Comparison of ENCODE assay signal across 9 mouse cellular contexts in the genomic region with DNA sequence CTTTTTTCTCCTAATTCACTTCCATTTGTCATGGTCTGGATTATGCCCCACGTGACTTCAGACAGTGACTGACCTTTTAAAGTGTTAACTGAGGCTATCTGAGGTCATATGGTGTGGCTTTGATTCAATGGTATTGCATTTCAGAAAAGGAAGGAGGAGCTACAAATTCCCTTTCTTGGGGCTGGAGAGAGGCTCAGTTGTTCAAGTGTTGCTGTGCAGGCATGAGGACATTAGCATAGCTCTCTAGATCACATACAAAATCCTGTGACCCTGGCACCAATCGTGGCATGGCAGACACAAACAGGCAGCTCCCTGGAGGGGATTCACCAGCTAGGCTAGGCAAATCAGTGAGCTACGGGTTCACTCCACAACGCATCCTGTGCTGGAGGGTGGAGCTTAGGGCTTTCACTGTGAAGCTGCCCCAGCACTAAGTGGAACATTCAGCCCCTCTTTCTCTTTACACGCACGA.
DNase-seq lines count a peak whose midpoint lies in the region; ATAC-seq and TF ChIP-seq lines count a peak whose summit lies in the region.
"Had no signal": no experiment of that assay in that cellular context is flagged by ENCODE, and none has a peak within 500 bp of the region (broad histone marks: within the 10 kb centered on the region; RNA-seq: fewer than 3 reads in every experiment).

No protein-coding gene starts in this region.

- no peak for TF ChIP-seq RAD21 in CH12.LX (IDR thresholded peaks at IDR 0.05; ENCODE audit: low read depth, low read length)

- H3K27ac ChIP-seq in CH12.LX (ENCODE audit: insufficient read depth, low read depth) = peak overlapping the region; percentile 69
- no peak overlapping the region for H3K27ac ChIP-seq in heart, embryonic 15.5 days
- H3K27ac ChIP-seq in midbrain, embryonic 10.5 days (replicated peaks) = peak overlapping the region; percentile 77

- WGBS in heart, embryonic 15.5 days = 5% methylated on average over 6 of the region's 6 CpGs
- WGBS in midbrain, embryonic 10.5 days = 3% methylated on average over 6 of the region's 6 CpGs

- 0 out of 2 replicates have a peak, but pooled peaks have one; percentile 34 for TF ChIP-seq POLR2A in CH12.LX (IDR thresholded peaks at IDR 0.05; ENCODE audit: low read depth, low read length)

- no peaks in the 10 kb centered on the region for H3K27me3 ChIP-seq in CH12.LX (replicated peaks)
- H3K27me3 ChIP-seq in heart, embryonic 15.5 days = no peaks in the 10 kb centered on the region
- no peaks in the 10 kb centered on the region for H3K27me3 ChIP-seq in midbrain, embryonic 10.5 days (ENCODE audit: low read depth, poor library complexity, severe bottlenecking)

- in situ Hi-C loops in CH12.LX (cut with MboI; ENCODE audit: low pct_ligation_motif_present, low pct_unique_long_range_greater_than_20kb, low sequenced_read_pairs) = no loop called here

- H3K79me2 ChIP-seq in CH12.LX (replicated peaks; ENCODE audit: control insufficient read depth, extremely low read depth, insufficient read depth, poor library complexity, severe bottlenecking) = no peaks in the 10 kb centered on the region; the same call in 1 of the 2 replicates

- dilution Hi-C loops in CH12.LX (cut with MboI; ENCODE audit: extremely low pct_ligation_motif_present, extremely low pct_unique_long_range_greater_than_20kb, low sequenced_read_pairs) = no loop called here

- H3K4me2 ChIP-seq in CH12.LX (ENCODE audit: insufficient read depth, low read depth, poor library complexity, severe bottlenecking) = peak overlapping the region; percentile 95
- H3K4me2 ChIP-seq in heart, embryonic 15.5 days = peak overlapping the region; percentile 17; the same call in 1 of the 2 replicates

- peak; percentile 10 for DNase-seq in gastrocnemius, postnatal 14 days
- DNase-seq in gastrocnemius, postnatal 25 days = no peak
- DNase-seq in CH12.LX (ENCODE audit: extremely low read depth) = peak; percentile 94
- DNase-seq in midbrain, embryonic 10.5 days (ENCODE audit: low spot score) = peak; percentile 45
- no peak for DNase-seq in urinary bladder, postnatal 10 days (ENCODE audit: low spot score)
- DNase-seq in left cerebral cortex, postnatal 25 days (ENCODE audit: low spot score in 2 of 2) = no peak
- DNase-seq in right cerebral cortex, postnatal 14 days = no peak

- no peak for TF ChIP-seq CTCF in CH12.LX (conservative IDR thresholded peaks at IDR 0.05 in 1 of 2, IDR thresholded peaks at IDR 0.05 in 1 of 2; ENCODE audit: low read depth in 2 of 2, low read length in 2 of 2)

- peaks cover 8 to 37% of the 10 kb centered on the region in 2 experiments; a peak in 3 of 4 replicates for H3K4me1 ChIP-seq in CH12.LX (ENCODE audit: control insufficient read depth in 1 of 2, insufficient read depth in 2 of 2)
- peaks cover 5% of the 10 kb centered on the region; the same call in 1 of the 2 replicates for H3K4me1 ChIP-seq in heart, embryonic 15.5 days (replicated peaks)
- peaks cover 32% of the 10 kb centered on the region for H3K4me1 ChIP-seq in midbrain, embryonic 10.5 days

- 0 out of 2 replicates have a peak, but pooled peaks have one; percentile 18 for ATAC-seq in heart, embryonic 15.5 days (replicated peaks; ENCODE audit: insufficient number of reproducible peaks, insufficient read depth, low FRiP score, low read depth)

- intact Hi-C loops in gastrocnemius, postnatal 14 days (cut with DNase I; ENCODE audit: low total_unique reads) = no loop called here
- intact Hi-C loops in left cerebral cortex, postnatal 25 days (cut with DNase I) = no loop called here

- peak overlapping the region; percentile 75; the same call in 1 of the 2 replicates for H3K9ac ChIP-seq in CH12.LX (ENCODE audit: insufficient read depth, low read depth)
- H3K9ac ChIP-seq in heart, embryonic 15.5 days = no peak overlapping the region

- H3K4me3 ChIP-seq in CH12.LX (replicated peaks in 1 of 3; ENCODE audit: low read depth in 2 of 3, low read length in 2 of 3, poor library complexity in 1 of 3) = peak overlapping the region in 2 of 3 experiments; percentile 21 to 27
- H3K4me3 ChIP-seq in heart, embryonic 15.5 days = no peak overlapping the region
- peak overlapping the region; percentile 25 for H3K4me3 ChIP-seq in midbrain, embryonic 10.5 days

- no peak; the same call in 1 of the 2 replicates for TF ChIP-seq EP300 in CH12.LX (IDR thresholded peaks at IDR 0.05; ENCODE audit: low read length)

- H3K36me3 ChIP-seq in CH12.LX (replicated peaks in 1 of 2; ENCODE audit: control insufficient read depth in 1 of 2, insufficient read depth in 1 of 2, low read length in 1 of 2) = no peaks in the 10 kb centered on the region
- H3K36me3 ChIP-seq in heart, embryonic 15.5 days = no peaks in the 10 kb centered on the region
- no peaks in the 10 kb centered on the region for H3K36me3 ChIP-seq in midbrain, embryonic 10.5 days

- H3K9me3 ChIP-seq in CH12.LX (replicated peaks; ENCODE audit: low read length) = no peaks in the 10 kb centered on the region
- no peaks in the 10 kb centered on the region for H3K9me3 ChIP-seq in heart, embryonic 15.5 days (replicated peaks)
- no peaks in the 10 kb centered on the region for H3K9me3 ChIP-seq in midbrain, embryonic 10.5 days (replicated peaks)
- H3K9me3 ChIP-seq: G1E had no signal

TF ChIP-seq in CH12.LX, 34 proteins besides CTCF, POLR2A, EP300 and RAD21:
- TF ChIP-seq CHD2 (IDR thresholded peaks at IDR 0.05; ENCODE audit: low read length) (no peak), JUN (IDR thresholded peaks at IDR 0.05; ENCODE audit: insufficient read depth, low read depth, low read length) (no peak), USF2 (conservative IDR thresholded peaks at IDR 0.05; ENCODE audit: low read depth, low read length) (peak; percentile 79), ZKSCAN1 (IDR thresholded peaks at IDR 0.05; ENCODE audit: borderline replicate concordance, low read depth, low read length) (no peak), MEF2A (IDR thresholded peaks at IDR 0.05; ENCODE audit: borderline replicate concordance, low read depth, low read length) (no peak), HCFC1 (IDR thresholded peaks at IDR 0.05; ENCODE audit: low read depth, low read length) (no peak), UBTF (IDR thresholded peaks at IDR 0.05; ENCODE audit: low read depth, low read length) (no peak), MAZ (IDR thresholded peaks at IDR 0.05; ENCODE audit: low read depth, low read length) (no peak), ZMIZ1 (IDR thresholded peaks at IDR 0.05; ENCODE audit: low read depth, low read length) (no peak), TBP (conservative IDR thresholded peaks at IDR 0.05; ENCODE audit: low read depth, low read length) (no peak), TCF12 (IDR thresholded peaks at IDR 0.05; ENCODE audit: low read depth, low read length) (0 out of 2 replicates have a peak, but pooled peaks have one; percentile 9), E2F4 (IDR thresholded peaks at IDR 0.05; ENCODE audit: insufficient replicate concordance, low read depth, low read length) (no peak), NRF1 (IDR thresholded peaks at IDR 0.05; ENCODE audit: low read depth, low read length) (peak; percentile 3; the same call in 1 of the 2 replicates), KAT2A (IDR thresholded peaks at IDR 0.05; ENCODE audit: insufficient replicate concordance, low read length) (no peak), SMC3 (IDR thresholded peaks at IDR 0.05; ENCODE audit: low read depth, low read length) (no peak), MAX (IDR thresholded peaks at IDR 0.05; ENCODE audit: low read length) (peak; percentile 81), ELF1 (IDR thresholded peaks at IDR 0.05; ENCODE audit: low read depth, low read length) (no peak), ETS1 (conservative IDR thresholded peaks at IDR 0.05; ENCODE audit: low read depth, low read length) (no peak), MAFK (IDR thresholded peaks at IDR 0.05; ENCODE audit: insufficient replicate concordance, low read length) (no peak), NELFE (IDR thresholded peaks at IDR 0.05; ENCODE audit: low read depth, low read length) (no peak), SIN3A (IDR thresholded peaks at IDR 0.05; ENCODE audit: low read length) (peak; percentile 59), BHLHE40 (IDR thresholded peaks at IDR 0.05; ENCODE audit: low read depth, low read length) (peak; percentile 79), POLR2AphosphoS2 (IDR thresholded peaks at IDR 0.05; ENCODE audit: low read depth, low read length) (no peak), USF1 (IDR thresholded peaks at IDR 0.05; ENCODE audit: low read depth, low read length) (peak; percentile 81), ZC3H11A (IDR thresholded peaks at IDR 0.05; ENCODE audit: low read depth, low read length) (no peak), ZNF384 (IDR thresholded peaks at IDR 0.05; ENCODE audit: low read depth, low read length) (no peak), PAX5 (IDR thresholded peaks at IDR 0.05; ENCODE audit: low read length) (no peak), JUND (conservative IDR thresholded peaks at IDR 0.05; ENCODE audit: low read depth, low read length) (no peak), RCOR1 (conservative IDR thresholded peaks at IDR 0.05; ENCODE audit: low read depth, low read length) (no peak), MXI1 (IDR thresholded peaks at IDR 0.05; ENCODE audit: low read depth, low read length) (peak; percentile 70; the same call in 1 of the 2 replicates), IRF4 (IDR thresholded peaks at IDR 0.05; ENCODE audit: low read depth, low read length) (no peak), GABPA (IDR thresholded peaks at IDR 0.05; ENCODE audit: insufficient replicate concordance, low read depth, low read length) (no peak), MYC (IDR thresholded peaks at IDR 0.05; ENCODE audit: low read depth, low read length) (0 out of 2 replicates have a peak, but pooled peaks have one; percentile 62), CHD1 (IDR thresholded peaks at IDR 0.05; ENCODE audit: low read depth, low read length) (no peak)
TF ChIP-seq in CH12.LX: peak in this region for 9.

Comparison
In these comparisons a context has a peak if more than half of its experiments do, and no peak if none do; other contexts are left out.
1. DNase-seq: peak in gastrocnemius, postnatal 14 days (single experiment), CH12.LX (single experiment) and midbrain, embryonic 10.5 days (single experiment); none in gastrocnemius, postnatal 25 days (single experiment), urinary bladder, postnatal 10 days (single experiment), left cerebral cortex, postnatal 25 days (0 of 2) and right cerebral cortex, postnatal 14 days (single experiment).